Mouse (Mus musculus): ENCODE measurements around the gene Plch2. TPM values are rescaled to one million over a fixed set of nuclear protein-coding genes. Genes with fewer than 3 reads are reported as not detected.
A peak's percentile ranks its signal among the peaks of the same experiment; 100 is the strongest.

Plch2 gene
- polyA plus RNA-seq, 1 experiment, result 4.2 TPM

DNA sequence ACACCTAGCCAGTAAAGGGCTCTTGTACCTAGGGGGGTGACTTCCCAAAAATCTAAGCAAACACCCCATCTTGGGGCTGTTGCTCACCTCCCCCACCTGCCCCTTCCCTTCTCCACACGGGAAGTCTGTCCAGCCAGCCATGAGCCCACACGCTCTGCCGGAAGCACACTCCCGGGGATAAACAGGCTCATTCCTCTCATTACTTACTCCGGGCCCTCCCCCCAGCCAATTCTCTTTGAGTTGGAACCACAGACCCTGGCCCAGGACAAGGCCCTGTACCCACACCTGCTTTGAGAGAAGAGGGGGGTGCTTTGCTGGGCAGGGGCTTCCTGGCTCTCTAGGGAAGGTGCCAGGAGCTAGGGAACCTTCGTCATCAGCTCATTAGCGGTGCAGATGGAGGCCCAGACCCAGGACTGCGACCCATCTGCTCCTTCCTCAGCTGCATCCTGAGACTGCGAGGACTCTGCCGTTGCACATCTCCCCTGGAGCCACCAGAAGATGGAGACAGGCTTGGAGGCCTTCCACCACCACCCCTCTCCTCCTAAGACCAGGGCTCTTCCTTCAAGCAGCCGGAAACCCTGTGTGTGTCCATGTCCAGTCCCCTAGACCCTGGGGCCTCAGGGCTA is 39.2 kb downstream of the Plch2 start:
- H3K36me3 ChIP-seq (ENCODE audit: control insufficient read depth, insufficient read depth, low read length, poor library complexity, severe bottlenecking), result no peaks in the 10 kb centered on the region
- TF ChIP-seq CTCF (IDR thresholded peaks at IDR 0.05; ENCODE audit: low read depth, low read length) (no peak), EP300 (IDR thresholded peaks at IDR 0.05; ENCODE audit: insufficient read depth, low read depth, low read length) (no peak), POLR2A (IDR thresholded peaks at IDR 0.05; ENCODE audit: insufficient read depth, low read length) (no peak)
- H3K9me3 ChIP-seq (replicated peaks; ENCODE audit: control insufficient read depth, insufficient read depth, low read length, poor library complexity, severe bottlenecking), result no peaks in the 10 kb centered on the region
- no peak overlapping the region for H3K9ac ChIP-seq (ENCODE audit: low read depth, poor library complexity, severe bottlenecking)
- H3K27me3 ChIP-seq (ENCODE audit: control insufficient read depth, insufficient read depth, low read length, poor library complexity, severe bottlenecking), result no peaks in the 10 kb centered on the region
- no peak overlapping the region for H3K4me3 ChIP-seq (ENCODE audit: low read depth, low read length)
- no peaks in the 10 kb centered on the region for H3K4me1 ChIP-seq (ENCODE audit: control insufficient read depth, insufficient read depth, low read length)
- no peak overlapping the region for H3K27ac ChIP-seq (ENCODE audit: insufficient read depth, low read length)

DNA sequence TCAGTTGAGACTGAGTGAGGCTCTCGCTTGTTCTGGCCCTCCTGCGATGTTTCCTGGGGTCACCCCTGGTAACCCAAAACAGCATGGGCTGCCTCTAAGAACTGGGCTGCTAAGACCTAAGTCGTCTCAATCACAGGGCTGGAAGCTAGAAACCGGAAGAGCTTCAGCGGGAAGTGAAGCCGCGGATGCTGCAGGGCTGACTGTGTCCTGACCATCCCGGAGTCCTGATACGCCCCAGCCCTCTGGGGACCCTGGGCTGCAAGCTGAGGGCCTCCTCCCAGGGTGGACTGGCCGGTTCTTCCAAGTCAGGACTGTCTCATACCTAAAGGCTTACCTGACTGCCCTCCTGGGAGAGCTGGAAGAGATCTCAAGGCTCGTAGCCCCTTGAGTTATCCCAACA is 39.8 kb downstream of the Plch2 start:
- no peak overlapping the region for H3K27ac ChIP-seq (ENCODE audit: insufficient read depth, low read length)
- H3K9ac ChIP-seq (ENCODE audit: low read depth, poor library complexity, severe bottlenecking), result no peak overlapping the region
- TF ChIP-seq POLR2A (IDR thresholded peaks at IDR 0.05; ENCODE audit: insufficient read depth, low read length), result no peak
- no peak for TF ChIP-seq EP300 (IDR thresholded peaks at IDR 0.05; ENCODE audit: insufficient read depth, low read depth, low read length)
- TF ChIP-seq CTCF (IDR thresholded peaks at IDR 0.05; ENCODE audit: low read depth, low read length), result no peak
- H3K27me3 ChIP-seq (ENCODE audit: control insufficient read depth, insufficient read depth, low read length, poor library complexity, severe bottlenecking), result no peaks in the 10 kb centered on the region
- H3K36me3 ChIP-seq (ENCODE audit: control insufficient read depth, insufficient read depth, low read length, poor library complexity, severe bottlenecking), result no peaks in the 10 kb centered on the region
- no peaks in the 10 kb centered on the region for H3K9me3 ChIP-seq (replicated peaks; ENCODE audit: control insufficient read depth, insufficient read depth, low read length, poor library complexity, severe bottlenecking)
- no peaks in the 10 kb centered on the region for H3K4me1 ChIP-seq (ENCODE audit: control insufficient read depth, insufficient read depth, low read length)
- no peak overlapping the region for H3K4me3 ChIP-seq (ENCODE audit: low read depth, low read length)

DNA sequence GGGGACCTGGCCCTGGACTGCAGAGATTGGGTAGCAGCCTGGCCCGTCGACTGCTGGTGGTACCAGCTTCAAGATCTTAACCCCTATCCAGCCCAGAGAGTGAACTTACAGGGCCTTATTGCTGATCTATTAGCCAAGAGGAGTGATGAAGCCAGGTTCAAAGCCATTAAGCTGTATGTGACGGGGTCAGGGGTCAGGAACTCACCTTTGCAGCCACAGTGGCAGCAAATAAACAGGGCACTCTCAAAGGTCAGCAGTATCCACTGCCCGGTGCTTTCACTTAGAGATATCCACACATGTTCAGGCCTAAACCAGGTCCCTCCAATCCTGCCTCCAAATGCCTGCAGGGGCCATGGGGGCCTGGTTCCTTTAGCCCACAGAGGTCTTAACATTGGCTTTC is 41.0 kb downstream of the Plch2 start:
- Histone ChIP-seq H3K27ac (ENCODE audit: insufficient read depth, low read length) (no peak overlapping the region), H3K36me3 (ENCODE audit: control insufficient read depth, insufficient read depth, low read length, poor library complexity, severe bottlenecking) (no peaks in the 10 kb centered on the region), H3K4me1 (ENCODE audit: control insufficient read depth, insufficient read depth, low read length) (no peaks in the 10 kb centered on the region), H3K9ac (ENCODE audit: low read depth, poor library complexity, severe bottlenecking) (no peak overlapping the region), H3K27me3 (ENCODE audit: control insufficient read depth, insufficient read depth, low read length, poor library complexity, severe bottlenecking) (no peaks in the 10 kb centered on the region), H3K4me3 (ENCODE audit: low read depth, low read length) (no peak overlapping the region), H3K9me3 (replicated peaks; ENCODE audit: control insufficient read depth, insufficient read depth, low read length, poor library complexity, severe bottlenecking) (no peaks in the 10 kb centered on the region)
- no peak for TF ChIP-seq EP300 (IDR thresholded peaks at IDR 0.05; ENCODE audit: insufficient read depth, low read depth, low read length)
- no peak for TF ChIP-seq CTCF (IDR thresholded peaks at IDR 0.05; ENCODE audit: low read depth, low read length)

DNA sequence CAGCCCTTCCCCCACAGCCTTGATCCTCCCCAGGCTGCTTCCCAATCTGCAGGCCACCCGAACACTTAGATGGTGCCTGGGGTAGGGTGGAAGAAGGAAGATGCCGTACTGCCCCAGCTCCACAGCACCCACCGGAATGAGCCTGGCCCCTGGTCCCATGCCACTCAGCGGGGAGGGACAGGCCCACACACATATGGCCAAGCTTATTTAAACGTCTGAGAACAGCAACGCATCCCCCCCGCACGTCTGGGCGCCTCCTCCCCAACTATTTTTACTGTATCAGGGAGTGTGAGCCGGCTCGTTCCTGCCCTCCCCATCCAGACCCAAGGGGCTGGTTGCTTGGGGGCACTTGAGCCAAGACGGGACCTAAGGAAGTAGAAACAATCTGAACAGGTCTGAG is 41.8 kb downstream of the Plch2 start:
- H3K9ac ChIP-seq (ENCODE audit: low read depth, poor library complexity, severe bottlenecking), result no peak overlapping the region
- TF ChIP-seq EP300 (IDR thresholded peaks at IDR 0.05; ENCODE audit: insufficient read depth, low read depth, low read length) (no peak), POLR2A (IDR thresholded peaks at IDR 0.05; ENCODE audit: insufficient read depth, low read length) (no peak), CTCF (IDR thresholded peaks at IDR 0.05; ENCODE audit: low read depth, low read length) (no peak)
- H3K4me1 ChIP-seq (ENCODE audit: control insufficient read depth, insufficient read depth, low read length), result no peaks in the 10 kb centered on the region
- no peaks in the 10 kb centered on the region for H3K36me3 ChIP-seq (ENCODE audit: control insufficient read depth, insufficient read depth, low read length, poor library complexity, severe bottlenecking)
- no peaks in the 10 kb centered on the region for H3K9me3 ChIP-seq (replicated peaks; ENCODE audit: control insufficient read depth, insufficient read depth, low read length, poor library complexity, severe bottlenecking)
- H3K27me3 ChIP-seq (ENCODE audit: control insufficient read depth, insufficient read depth, low read length, poor library complexity, severe bottlenecking), result no peaks in the 10 kb centered on the region
- H3K4me3 ChIP-seq (ENCODE audit: low read depth, low read length), result no peak overlapping the region
- H3K27ac ChIP-seq (ENCODE audit: insufficient read depth, low read length), result no peak overlapping the region

DNA sequence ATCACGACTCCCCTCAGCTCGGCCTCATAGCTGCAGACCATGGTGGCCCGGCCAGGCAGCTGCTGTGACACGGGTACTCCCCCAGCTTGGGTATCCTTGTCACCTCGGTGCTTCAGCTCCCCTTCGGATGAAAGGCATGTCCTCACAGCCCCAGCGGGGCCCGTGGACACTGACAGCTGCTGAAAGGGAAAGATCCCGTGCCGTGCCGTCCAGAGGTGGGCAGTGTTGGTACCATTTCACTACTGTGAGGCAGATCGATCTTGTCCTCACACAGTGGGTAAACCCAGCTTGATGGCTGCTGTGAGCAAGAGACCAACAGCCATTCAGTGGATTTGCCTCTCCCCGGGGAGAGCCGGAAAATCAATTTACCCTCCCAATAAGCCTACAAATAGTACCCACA is 42.3 kb downstream of the Plch2 start:
- TF ChIP-seq CTCF (IDR thresholded peaks at IDR 0.05; ENCODE audit: low read depth, low read length) (no peak), POLR2A (IDR thresholded peaks at IDR 0.05; ENCODE audit: insufficient read depth, low read length) (no peak), EP300 (IDR thresholded peaks at IDR 0.05; ENCODE audit: insufficient read depth, low read depth, low read length) (no peak)
- Histone ChIP-seq H3K9ac (ENCODE audit: low read depth, poor library complexity, severe bottlenecking) (no peak overlapping the region), H3K27ac (ENCODE audit: insufficient read depth, low read length) (no peak overlapping the region), H3K4me3 (ENCODE audit: low read depth, low read length) (no peak overlapping the region), H3K4me1 (ENCODE audit: control insufficient read depth, insufficient read depth, low read length) (no peaks in the 10 kb centered on the region), H3K36me3 (ENCODE audit: control insufficient read depth, insufficient read depth, low read length, poor library complexity, severe bottlenecking) (no peaks in the 10 kb centered on the region), H3K9me3 (replicated peaks; ENCODE audit: control insufficient read depth, insufficient read depth, low read length, poor library complexity, severe bottlenecking) (no peaks in the 10 kb centered on the region), H3K27me3 (ENCODE audit: control insufficient read depth, insufficient read depth, low read length, poor library complexity, severe bottlenecking) (no peaks in the 10 kb centered on the region)

DNA sequence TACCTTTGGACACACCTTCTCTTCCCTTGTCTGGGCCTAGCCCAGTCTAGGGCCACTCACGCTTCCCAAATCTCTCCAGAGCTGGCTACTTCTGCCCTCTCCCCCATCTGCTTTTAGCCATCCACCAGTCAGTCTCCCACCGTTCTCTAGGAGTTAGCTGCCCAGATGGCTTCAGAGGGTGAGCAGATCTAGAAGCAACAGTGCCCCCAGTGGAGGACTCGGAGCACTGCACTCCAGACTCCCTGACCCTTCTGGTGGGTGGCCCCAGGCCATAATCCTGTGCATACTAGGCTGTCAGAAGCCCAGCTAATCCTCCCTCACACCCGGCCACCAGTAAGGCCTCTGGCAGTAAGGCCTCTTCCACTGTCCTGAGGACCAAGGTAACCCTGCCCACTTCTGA is 43.8 kb downstream of the Plch2 start:
- Histone ChIP-seq H3K36me3 (ENCODE audit: control insufficient read depth, insufficient read depth, low read length, poor library complexity, severe bottlenecking) (no peaks in the 10 kb centered on the region), H3K27me3 (ENCODE audit: control insufficient read depth, insufficient read depth, low read length, poor library complexity, severe bottlenecking) (no peaks in the 10 kb centered on the region), H3K9me3 (replicated peaks; ENCODE audit: control insufficient read depth, insufficient read depth, low read length, poor library complexity, severe bottlenecking) (no peaks in the 10 kb centered on the region), H3K9ac (ENCODE audit: low read depth, poor library complexity, severe bottlenecking) (no peak overlapping the region), H3K4me1 (ENCODE audit: control insufficient read depth, insufficient read depth, low read length) (no peaks in the 10 kb centered on the region), H3K27ac (ENCODE audit: insufficient read depth, low read length) (no peak overlapping the region), H3K4me3 (ENCODE audit: low read depth, low read length) (no peak overlapping the region)
- TF ChIP-seq EP300 (IDR thresholded peaks at IDR 0.05; ENCODE audit: insufficient read depth, low read depth, low read length) (no peak), CTCF (IDR thresholded peaks at IDR 0.05; ENCODE audit: low read depth, low read length) (peak; percentile 90)
